Mouse (Mus musculus): ENCODE measurements around the gene Tmem109. TPM values are rescaled to one million over a fixed set of nuclear protein-coding genes. Genes with fewer than 3 reads are reported as not detected.

The Tmem109 gene
- polyA plus RNA-seq, 1 experiment from 2014 or later, result 91.7 TPM

- H3K27ac ChIP-seq (ENCODE audit: low read depth), result no peak within 1 kb of the TSS
- no peaks in the 10 kb centered on the region for H3K9me3 ChIP-seq (ENCODE audit: control insufficient read depth, low read length)
- H3K9ac ChIP-seq (ENCODE audit: low read length), result no peak within 1 kb of the TSS
- DNase-seq (ENCODE audit: low spot score) (no peak), ATAC-seq (replicated peaks; ENCODE audit: low FRiP score, low TSS enrichment, low read depth) (no peak)
- no peaks in the 10 kb centered on the region for H3K4me1 ChIP-seq (replicated peaks; ENCODE audit: control insufficient read depth, insufficient read depth, low read length)
- no peaks in the 10 kb centered on the region for H3K27me3 ChIP-seq (replicated peaks; ENCODE audit: control insufficient read depth, insufficient read depth, low read length)
- no peak within 1 kb of the TSS for H3K4me2 ChIP-seq (ENCODE audit: low read length)
- WGBS, result 91% methylated on average over 16 of the region's 16 CpGs
- H3K4me3 ChIP-seq (ENCODE audit: low read depth, low read length), result no peak within 1 kb of the TSS
- no peaks in the 10 kb centered on the region for H3K36me3 ChIP-seq (ENCODE audit: control insufficient read depth, insufficient read depth, low read length)
Measured at GRCm38 (mm10) chr19:10829436-10830175, 52.2 kb downstream of the Tmem109 start, which contains the start of gene Cd6. Gene Cd6, minus strand, starts transcription at chr19:10830058.

GRCm38 (mm10) chr19:10828321-10828720, 53.5 kb downstream of the Tmem109 start:
- Histone ChIP-seq H3K4me2 (ENCODE audit: low read length) (no peak overlapping the region), H3K4me3 (ENCODE audit: low read depth, low read length) (no peak overlapping the region), H3K27ac (ENCODE audit: low read depth) (no peak overlapping the region), H3K36me3 (ENCODE audit: control insufficient read depth, insufficient read depth, low read length) (no peaks in the 10 kb centered on the region), H3K9ac (ENCODE audit: low read length) (no peak overlapping the region), H3K4me1 (replicated peaks; ENCODE audit: control insufficient read depth, insufficient read depth, low read length) (no peaks in the 10 kb centered on the region), H3K27me3 (replicated peaks; ENCODE audit: control insufficient read depth, insufficient read depth, low read length) (no peaks in the 10 kb centered on the region), H3K9me3 (ENCODE audit: control insufficient read depth, low read length) (no peaks in the 10 kb centered on the region)
- ATAC-seq (replicated peaks; ENCODE audit: low FRiP score, low TSS enrichment, low read depth) (no peak), DNase-seq (ENCODE audit: low spot score) (no peak)
- WGBS, result 91% methylated on average over 5 of the region's 5 CpGs

- DNase-seq (ENCODE audit: low spot score) (no peak), ATAC-seq (replicated peaks; ENCODE audit: low FRiP score, low TSS enrichment, low read depth) (no peak)
- H3K4me2 ChIP-seq (ENCODE audit: low read length), result no peak overlapping the region
- no peak overlapping the region for H3K9ac ChIP-seq (ENCODE audit: low read length)
- no peaks in the 10 kb centered on the region for H3K4me1 ChIP-seq (replicated peaks; ENCODE audit: control insufficient read depth, insufficient read depth, low read length)
- H3K36me3 ChIP-seq (ENCODE audit: control insufficient read depth, insufficient read depth, low read length), result no peaks in the 10 kb centered on the region
- no peaks in the 10 kb centered on the region for H3K27me3 ChIP-seq (replicated peaks; ENCODE audit: control insufficient read depth, insufficient read depth, low read length)
- no peak overlapping the region for H3K4me3 ChIP-seq (ENCODE audit: low read depth, low read length)
- no peak overlapping the region for H3K27ac ChIP-seq (ENCODE audit: low read depth)
- no peaks in the 10 kb centered on the region for H3K9me3 ChIP-seq (ENCODE audit: control insufficient read depth, low read length)
- WGBS, result 85% methylated on average over 7 of the region's 7 CpGs
Measured at GRCm38 (mm10) chr19:10824061-10824460, 57.7 kb downstream of the Tmem109 start.

GRCm38 (mm10) chr19:10822534-10822933, 59.3 kb downstream of the Tmem109 start:
- Histone ChIP-seq H3K36me3 (ENCODE audit: control insufficient read depth, insufficient read depth, low read length) (no peaks in the 10 kb centered on the region), H3K9ac (ENCODE audit: low read length) (no peak overlapping the region), H3K9me3 (ENCODE audit: control insufficient read depth, low read length) (no peaks in the 10 kb centered on the region), H3K4me2 (ENCODE audit: low read length) (no peak overlapping the region), H3K27me3 (replicated peaks; ENCODE audit: control insufficient read depth, insufficient read depth, low read length) (no peaks in the 10 kb centered on the region), H3K4me3 (ENCODE audit: low read depth, low read length) (no peak overlapping the region), H3K4me1 (replicated peaks; ENCODE audit: control insufficient read depth, insufficient read depth, low read length) (no peaks in the 10 kb centered on the region), H3K27ac (ENCODE audit: low read depth) (no peak overlapping the region)
- WGBS, result 87% methylated on average over 4 of the region's 4 CpGs
- DNase-seq (ENCODE audit: low spot score) (no peak), ATAC-seq (replicated peaks; ENCODE audit: low FRiP score, low TSS enrichment, low read depth) (no peak)

GRCm38 (mm10) chr19:10821319-10821718, 60.5 kb downstream of the Tmem109 start:
- H3K4me2 ChIP-seq (ENCODE audit: low read length), result no peak overlapping the region
- DNase-seq (ENCODE audit: low spot score), result no peak
- H3K4me1 ChIP-seq (replicated peaks; ENCODE audit: control insufficient read depth, insufficient read depth, low read length), result no peaks in the 10 kb centered on the region
- H3K27me3 ChIP-seq (replicated peaks; ENCODE audit: control insufficient read depth, insufficient read depth, low read length), result no peaks in the 10 kb centered on the region
- no peak overlapping the region for H3K27ac ChIP-seq (ENCODE audit: low read depth)
- 64% methylated on average over 7 of the region's 7 CpGs for WGBS
- no peaks in the 10 kb centered on the region for H3K9me3 ChIP-seq (ENCODE audit: control insufficient read depth, low read length)
- no peak overlapping the region for H3K9ac ChIP-seq (ENCODE audit: low read length)
- H3K4me3 ChIP-seq (ENCODE audit: low read depth, low read length), result no peak overlapping the region
- ATAC-seq (replicated peaks; ENCODE audit: low FRiP score, low TSS enrichment, low read depth), result no peak
- no peaks in the 10 kb centered on the region for H3K36me3 ChIP-seq (ENCODE audit: control insufficient read depth, insufficient read depth, low read length)

Other genes starting within 250 kb of the Tmem109 start
- 1.5 and 2.8 TPM in 2 replicates for gene Vwce, start 247.8 kb downstream of the Tmem109 start, polyA plus RNA-seq (2014; fragmentation: Nextera tagmentation; extraction: Ambion mirVana)
- 0.34 TPM in 1 of 2 replicates, not detected in the other for gene Pga5, start 203.9 kb downstream of the Tmem109 start, polyA plus RNA-seq (2014; fragmentation: Nextera tagmentation; extraction: Ambion mirVana)
- 27.8 and 31.1 TPM in 2 replicates for gene Vps37c, start 193.3 kb downstream of the Tmem109 start, polyA plus RNA-seq (2014; fragmentation: Nextera tagmentation; extraction: Ambion mirVana)
- gene Cd5, start 143.0 kb downstream of the Tmem109 start, polyA plus RNA-seq (2014; fragmentation: Nextera tagmentation; extraction: Ambion mirVana), result 0.08 TPM in 1 of 2 replicates, not detected in the other
- 0.11 TPM in 1 of 2 replicates, not detected in the other for gene Cd6, start 51.9 kb downstream of the Tmem109 start, polyA plus RNA-seq (2014; fragmentation: Nextera tagmentation; extraction: Ambion mirVana)
- gene Slc15a3, start 42.3 kb downstream of the Tmem109 start, polyA plus RNA-seq (2014; fragmentation: Nextera tagmentation; extraction: Ambion mirVana), result 0.39 and 0.53 TPM in 2 replicates
- gene Tmem132a, start 12.1 kb downstream of the Tmem109 start, polyA plus RNA-seq (2014; fragmentation: Nextera tagmentation; extraction: Ambion mirVana), result 50.6 and 54.6 TPM in 2 replicates
- 45.5 TPM in 2 replicates for gene Prpf19, start 13.2 kb upstream of the Tmem109 start, polyA plus RNA-seq (2014; fragmentation: Nextera tagmentation; extraction: Ambion mirVana)
- gene Zp1, start 38.6 kb upstream of the Tmem109 start, polyA plus RNA-seq (2014; fragmentation: Nextera tagmentation; extraction: Ambion mirVana), result not detected in 2 replicates
- gene Ptgdr2, start 55.2 kb upstream of the Tmem109 start, polyA plus RNA-seq (2014; fragmentation: Nextera tagmentation; extraction: Ambion mirVana), result 0.07 TPM in 1 of 2 replicates, not detected in the other
- gene Ccdc86, start 67.3 kb upstream of the Tmem109 start, polyA plus RNA-seq (2014; fragmentation: Nextera tagmentation; extraction: Ambion mirVana), result 29.7 and 32.4 TPM in 2 replicates
- gene Ms4a10, start 92.7 kb upstream of the Tmem109 start, polyA plus RNA-seq (2014; fragmentation: Nextera tagmentation; extraction: Ambion mirVana), result 7.9 TPM in 2 replicates
- 0.24 and 0.34 TPM in 2 replicates for gene Ms4a15, start 111.2 kb upstream of the Tmem109 start, polyA plus RNA-seq (2014; fragmentation: Nextera tagmentation; extraction: Ambion mirVana)
- gene Ms4a18, start 136.0 kb upstream of the Tmem109 start, polyA plus RNA-seq (2014; fragmentation: Nextera tagmentation; extraction: Ambion mirVana), result 15.4 and 20.8 TPM in 2 replicates
- gene Ms4a8a, start 199.1 kb upstream of the Tmem109 start, polyA plus RNA-seq (2014; fragmentation: Nextera tagmentation; extraction: Ambion mirVana), result 4.6 and 8.3 TPM in 2 replicates
- not detected in 2 replicates for gene 1700017D01Rik, start 248.9 kb upstream of the Tmem109 start, polyA plus RNA-seq (2014; fragmentation: Nextera tagmentation; extraction: Ambion mirVana)

All from intestine, embryonic 14.5 days (tissue).